Mouse (Mus musculus) MEL (cell line): Measurements from ENCODE around the gene Celf2. TPM values are rescaled to one million over a fixed set of nuclear protein-coding genes. Genes with fewer than 3 reads are reported as not detected.

Experiments used
- DNase-seq: peaks from one replicate; pipeline ENCODE4 v3.0.0; 2011; ENCODE audit warnings: low read depth, low spot score
- H3K27ac ChIP-seq: 2 replicates; pipeline ENCODE4 v1.5.1; 2012; ENCODE audit warnings: low read depth, mild to moderate bottlenecking, control low read depth, low read length, moderate library complexity; ENCODE audit not compliant: control insufficient read depth
- H3K27me3 ChIP-seq, 2 experiments: fragments of 150-350 bp in 1 of 2; sonication (generic) in 1 of 2; 2 replicates each; pipeline ENCODE4 v1.6.1; 2012; ENCODE audit warnings: low read length in 2 of 2, mild to moderate bottlenecking in 2 of 2, improper control_type of control experiment in 1 of 2, moderate library complexity in 1 of 2; ENCODE audit not compliant: insufficient read depth in 2 of 2, control insufficient read depth in 1 of 2
- H3K36me3 ChIP-seq, 2 experiments: 2 replicates each; pipeline ENCODE4 v1.6.1; 2012 to 2014; ENCODE audit warnings: low read length in 2 of 2, improper control_type of control experiment in 1 of 2, inconsistent platforms in 1 of 2, mild to moderate bottlenecking in 1 of 2; ENCODE audit not compliant: insufficient read depth in 2 of 2, control insufficient read depth in 1 of 2
- H3K4me1 ChIP-seq, 2 experiments: fragments of 150-350 bp in 1 of 2; sonication (generic) in 1 of 2; 2 replicates each; pipeline ENCODE4 v1.6.1; 2012; ENCODE audit warnings: low read length in 2 of 2, improper control_type of control experiment in 1 of 2, mild to moderate bottlenecking in 1 of 2; ENCODE audit not compliant: insufficient read depth in 2 of 2, control insufficient read depth in 1 of 2
- H3K4me3 ChIP-seq, 2 experiments: fragments of 150-350 bp in 1 of 2; sonication (generic) in 1 of 2; 2 replicates each; pipeline ENCODE4 v1.5.1; 2012; ENCODE audit warnings: low read depth in 2 of 2, low read length in 2 of 2, mild to moderate bottlenecking in 2 of 2, moderate library complexity in 2 of 2, control low read depth in 1 of 2, improper control_type of control experiment in 1 of 2; ENCODE audit not compliant: control insufficient read depth in 1 of 2, insufficient read depth in 1 of 2
- H3K79me2 ChIP-seq: 2 replicates; pipeline ENCODE4 v1.6.1; 2012; ENCODE audit warnings: mild to moderate bottlenecking, low read length, moderate library complexity; ENCODE audit not compliant: control insufficient read depth, poor library complexity, insufficient read depth
- H3K9ac ChIP-seq: 2 replicates; pipeline ENCODE4 v1.6.1; 2012; ENCODE audit warnings: low read depth, mild to moderate bottlenecking, control low read depth, low read length, moderate library complexity; ENCODE audit not compliant: control insufficient read depth, poor library complexity, severe bottlenecking
- H3K9me3 ChIP-seq: fragments of 150-350 bp; sonication (generic); replicated peaks from 2 replicates; pipeline ENCODE4 v1.6.1; 2012; ENCODE audit warnings: mild to moderate bottlenecking, low read length, improper control_type of control experiment, moderate library complexity; ENCODE audit not compliant: insufficient read depth
- CHD1 ChIP-seq: IDR thresholded peaks from 2 replicates; pipeline ENCODE4 v1.6.1; 2012; ENCODE audit warnings: low read depth, mild to moderate bottlenecking, inconsistent platforms, low read length, improper control_type of control experiment
- CHD2 ChIP-seq: IDR thresholded peaks from 2 replicates; pipeline ENCODE4 v1.6.1; 2011; ENCODE audit warnings: low read length, improper control_type of control experiment
- CTCF ChIP-seq, 3 experiments: IDR thresholded peaks in 2 of 3; conservative IDR thresholded peaks in 1 of 3; 2 replicates each; pipeline ENCODE4 v1.5.1; 2011 to 2012; ENCODE audit warnings: low read length in 3 of 3, low read depth in 2 of 3, mild to moderate bottlenecking in 2 of 3, improper control_type of control experiment in 1 of 3, inconsistent platforms in 1 of 3, mixed read lengths in 1 of 3, moderate library complexity in 1 of 3; ENCODE audit not compliant: control insufficient read depth in 1 of 3, insufficient read depth in 1 of 3, poor library complexity in 1 of 3, severe bottlenecking in 1 of 3
- EP300 ChIP-seq, 2 experiments: IDR thresholded peaks; 2 replicates each; pipeline ENCODE4 v1.6.1; 2011; ENCODE audit warnings: improper control_type of control experiment in 2 of 2, low read length in 2 of 2, low read depth in 1 of 2, mild to moderate bottlenecking in 1 of 2
- MAZ ChIP-seq: IDR thresholded peaks from 2 replicates; pipeline ENCODE4 v1.6.1; 2012; ENCODE audit warnings: low read depth, mild to moderate bottlenecking, inconsistent platforms, low read length, improper control_type of control experiment
- MYC ChIP-seq: IDR thresholded peaks from 2 replicates; pipeline ENCODE4 v1.6.1; 2011; ENCODE audit warnings: low read depth, mild to moderate bottlenecking, low read length, improper control_type of control experiment, moderate library complexity
- NELFE ChIP-seq: IDR thresholded peaks from 2 replicates; pipeline ENCODE4 v1.6.1; 2011; ENCODE audit warnings: low read depth, low read length, improper control_type of control experiment
- POLR2AphosphoS2 ChIP-seq: IDR thresholded peaks from 2 replicates; pipeline ENCODE4 v1.6.1; 2011; ENCODE audit warnings: low read length, improper control_type of control experiment
- POLR2AphosphoS5 ChIP-seq: IDR thresholded peaks from 2 replicates; pipeline ENCODE4 v1.6.1; 2012; ENCODE audit warnings: low read depth, borderline replicate concordance, mild to moderate bottlenecking, inconsistent platforms, low read length, moderate library complexity, mixed read lengths
- RAD21 ChIP-seq: IDR thresholded peaks from 2 replicates; pipeline ENCODE4 v1.6.1; 2011; ENCODE audit warnings: mild to moderate bottlenecking, low read depth, low read length, improper control_type of control experiment
- SIN3A ChIP-seq: IDR thresholded peaks from 2 replicates; pipeline ENCODE4 v1.6.1; 2012; ENCODE audit warnings: low read length, improper control_type of control experiment, inconsistent platforms
- SMC3 ChIP-seq: IDR thresholded peaks from 2 replicates; pipeline ENCODE4 v1.6.1; 2011; ENCODE audit warnings: low read depth, low read length, improper control_type of control experiment
- TAL1 ChIP-seq: IDR thresholded peaks from 2 replicates; pipeline ENCODE4 v1.6.1; 2012; ENCODE audit warnings: mild to moderate bottlenecking, inconsistent platforms, low read length, moderate library complexity, mixed read lengths
- ZKSCAN1 ChIP-seq: IDR thresholded peaks from 2 replicates; pipeline ENCODE4 v1.6.1; 2012; ENCODE audit warnings: low read depth, mild to moderate bottlenecking, inconsistent platforms, low read length, improper control_type of control experiment, moderate library complexity
- ZMIZ1 ChIP-seq: IDR thresholded peaks from 2 replicates; pipeline ENCODE4 v1.6.1; 2012; ENCODE audit warnings: low read depth, mild to moderate bottlenecking, inconsistent platforms, low read length, improper control_type of control experiment, moderate library complexity
- ZNF384 ChIP-seq: IDR thresholded peaks from 2 replicates; pipeline ENCODE4 v1.6.1; 2012; ENCODE audit warnings: low read depth, mild to moderate bottlenecking, inconsistent platforms, low read length, improper control_type of control experiment
- polyA plus RNA-seq, 2 experiments: library from polyadenylated mRNA; stranded (reverse) in 1 of 2; unstranded in 1 of 2; fragments of >175 nt in 1 of 2; fragments of >200 nt in 1 of 2; gene quantifications; 2 replicates each; pipeline versions ENCODE4 v1.2.1 to v1.2.4; 2012; ENCODE audit warnings: low replicate concordance in 2 of 2, low read depth in 1 of 2; ENCODE audit not compliant: insufficient read length in 2 of 2, insufficient read depth in 1 of 2, missing spikeins in 1 of 2
- total RNA-seq: library from RNA; depleted of rRNA; stranded (reverse); fragments of 300-350 nt; gene quantifications from 2 replicates; pipeline ENCODE4 v1.2.3, GENCODE M21; 2012

Celf2 gene
- total and polyA plus RNA-seq, 3 experiments: 8.9 to 16.7 TPM; not detected in 1

DNA sequence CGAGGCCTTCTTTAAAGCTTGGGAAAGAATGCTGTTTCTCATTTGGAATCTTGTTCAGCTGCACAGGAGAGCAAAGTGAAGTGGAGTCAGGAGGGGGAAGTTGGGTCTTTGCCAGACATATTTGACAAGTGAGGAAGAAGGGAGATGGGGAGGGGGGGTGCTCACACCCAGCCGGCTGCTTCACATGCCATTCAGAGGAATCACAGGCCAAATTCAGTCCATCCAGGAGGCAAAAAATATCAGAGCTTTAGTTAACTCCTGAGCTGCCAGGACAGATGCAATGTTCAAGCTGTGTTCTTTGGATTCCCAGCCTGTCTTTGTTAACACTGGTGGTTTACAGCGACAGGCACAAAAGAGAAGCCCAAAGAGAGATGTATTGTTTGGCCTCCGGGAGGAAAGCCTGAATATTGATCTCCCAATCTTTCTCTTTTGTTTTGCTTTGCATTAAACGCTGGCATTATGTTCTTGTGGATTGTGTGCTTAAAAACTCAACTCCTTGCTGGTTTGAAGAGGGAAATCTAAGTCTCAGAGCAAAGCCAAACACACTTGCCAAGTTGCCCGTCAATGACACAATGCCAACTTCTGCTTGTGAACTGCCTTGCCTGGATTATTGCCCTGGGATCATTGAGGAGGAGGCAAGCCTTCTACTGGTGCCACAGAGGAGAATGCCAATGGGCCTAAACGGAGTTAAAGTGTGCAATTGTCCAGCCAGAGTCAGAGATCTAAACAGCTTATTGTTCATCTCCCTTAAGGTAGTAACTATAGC lies 420.1 kb downstream of the Celf2 start:
- Histone ChIP-seq H3K27ac (no peak overlapping the region), H3K9ac (no peak overlapping the region), H3K79me2 (no peaks in the 10 kb centered on the region), H3K9me3 (no peaks in the 10 kb centered on the region), H3K4me3 (no peak overlapping the region), H3K27me3 (no peaks in the 10 kb centered on the region; a peak in 1 of 4 replicates), H3K36me3 (no peaks in the 10 kb centered on the region)
- TF ChIP-seq CTCF (IDR thresholded peaks at IDR 0.05 in 2 of 3, conservative IDR thresholded peaks at IDR 0.05 in 1 of 3; ENCODE audit: control insufficient read depth in 1 of 3, insufficient read depth in 1 of 3, low read depth in 2 of 3, low read length in 3 of 3, poor library complexity in 1 of 3, severe bottlenecking in 1 of 3): no peak
- no peak for TF ChIP-seq RAD21
- TF ChIP-seq ZKSCAN1: no peak
- TF ChIP-seq CHD2: no peak
- no peak for TF ChIP-seq MAZ
- TF ChIP-seq CHD1: no peak
- no peak for TF ChIP-seq ZMIZ1
- no peak for TF ChIP-seq TAL1
- no peak for TF ChIP-seq SIN3A
- TF ChIP-seq NELFE: no peak
- TF ChIP-seq POLR2AphosphoS2: no peak
- TF ChIP-seq, all 39 proteins: peak for 0
- DNase-seq: no peak
- no peaks in the 10 kb centered on the region for H3K4me1 ChIP-seq

DNA sequence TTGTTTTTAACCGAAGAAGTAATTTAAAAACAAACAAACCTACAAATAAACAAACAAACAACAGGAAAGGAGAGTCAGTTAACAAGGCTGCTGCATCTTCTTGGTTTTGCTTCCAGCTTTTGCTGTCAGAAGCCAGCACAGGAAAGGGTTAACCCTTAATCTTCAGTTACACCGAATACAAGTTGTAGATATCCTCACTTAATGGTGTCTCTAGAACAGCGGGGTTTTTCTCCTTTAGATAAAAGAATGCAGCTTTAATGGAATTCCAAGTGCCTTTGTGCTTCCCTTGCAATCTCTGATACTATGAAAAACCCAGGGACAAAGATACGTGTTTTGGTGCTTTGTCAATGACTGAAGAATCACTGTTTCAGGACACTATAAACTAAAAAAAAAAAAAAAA lies 420.8 kb downstream of the Celf2 start:
- Histone ChIP-seq H3K27me3 (no peaks in the 10 kb centered on the region; a peak in 1 of 4 replicates), H3K4me1 (no peaks in the 10 kb centered on the region), H3K4me3 (no peak overlapping the region), H3K79me2 (no peaks in the 10 kb centered on the region), H3K9ac (no peak overlapping the region), H3K27ac (no peak overlapping the region), H3K36me3 (no peaks in the 10 kb centered on the region), H3K9me3 (no peaks in the 10 kb centered on the region)
- DNase-seq: no peak
- TF ChIP-seq MYC (no peak), EP300 (IDR thresholded peaks at IDR 0.05; ENCODE audit: low read depth in 1 of 2, low read length in 2 of 2) (no peak), SIN3A (no peak), ZNF384 (no peak), POLR2AphosphoS5 (no peak), SMC3 (no peak)
